Comparison of ENCODE assay signal across 10 mouse cellular contexts in genomic region chr6:145182044-145182443, GRCm38 (mm10). TPM values are rescaled to one million over a fixed set of nuclear protein-coding genes. Genes with fewer than 3 reads are reported as not detected.
DNase-seq lines count a peak whose midpoint lies in the region; ATAC-seq and TF ChIP-seq lines count a peak whose summit lies in the region.
"Had no signal": no experiment of that assay in that cellular context is flagged by ENCODE, and none has a peak within 500 bp of the region (broad histone marks: within the 10 kb centered on the region; RNA-seq: fewer than 3 reads in every experiment).

No protein-coding gene starts in this region.

- 75% methylated on average over 8 of the region's 8 CpGs for WGBS in hindbrain, postnatal 0 days
- WGBS in hindbrain, embryonic 14.5 days: 90% methylated on average over 8 of the region's 8 CpGs
- 21% methylated on average over 8 of the region's 8 CpGs for WGBS in heart, embryonic 14.5 days
- 76% methylated on average over 8 of the region's 8 CpGs for WGBS in forebrain, postnatal 0 days

- no peak overlapping the region for H3K27ac ChIP-seq in hindbrain, postnatal 0 days
- H3K27ac ChIP-seq in hindbrain, embryonic 14.5 days: no peak overlapping the region
- H3K27ac ChIP-seq in heart, embryonic 14.5 days (replicated peaks in 1 of 2; ENCODE audit: control insufficient read depth in 1 of 2, insufficient read depth in 1 of 2, low read depth in 2 of 2, low read length in 2 of 2): peak overlapping the region; percentile 20 to 52; a peak in 2 of 4 replicates
- no peak overlapping the region for H3K27ac ChIP-seq in forebrain, postnatal 0 days (ENCODE audit: low read depth, low read length)

- no peak overlapping the region for H3K9ac ChIP-seq in hindbrain, postnatal 0 days (replicated peaks; ENCODE audit: low read length)
- no peak overlapping the region for H3K9ac ChIP-seq in hindbrain, embryonic 14.5 days
- H3K9ac ChIP-seq in heart, embryonic 14.5 days (ENCODE audit: low read length): 0 out of 2 replicates have a peak overlapping the region, but pooled peaks have one; percentile 16
- no peak overlapping the region for H3K9ac ChIP-seq in forebrain, postnatal 0 days

- no peak overlapping the region for H3K4me2 ChIP-seq in hindbrain, postnatal 0 days (ENCODE audit: low read depth, low read length)
- H3K4me2 ChIP-seq in hindbrain, embryonic 14.5 days (replicated peaks): no peak overlapping the region
- H3K4me2 ChIP-seq in heart, embryonic 14.5 days (ENCODE audit: low read length): peak overlapping the region; percentile 36
- H3K4me2 ChIP-seq in forebrain, postnatal 0 days (ENCODE audit: low read depth): no peak overlapping the region

- DNase-seq in hindbrain, postnatal 0 days (ENCODE audit: low spot score): peak; percentile 25
- DNase-seq in hindbrain, embryonic 14.5 days (ENCODE audit: low spot score): no peak
- DNase-seq in adrenal gland, postnatal 14 days: peak; percentile 84
- DNase-seq in lung, postnatal 36 days: peak; percentile 62
- no peak for DNase-seq in forebrain, postnatal 0 days
- no peak for DNase-seq in right cerebral cortex, postnatal 10 days (ENCODE audit: low spot score in 2 of 2)
- DNase-seq in layer of hippocampus, adult 11-12 months (ENCODE audit: low spot score): no peak
- DNase-seq: left cerebral cortex, postnatal 4 days had no signal

- H3K27me3 ChIP-seq in hindbrain, postnatal 0 days (ENCODE audit: insufficient read depth, low read length): no peaks in the 10 kb centered on the region
- no peaks in the 10 kb centered on the region for H3K27me3 ChIP-seq in hindbrain, embryonic 14.5 days (ENCODE audit: control insufficient read depth, insufficient read depth, low read length)
- H3K27me3 ChIP-seq in heart, embryonic 14.5 days (ENCODE audit: control insufficient read depth, insufficient read depth, low read length): 0 out of 2 replicates have a peak, but pooled peaks cover 2% of the 10 kb centered on the region
- no peaks in the 10 kb centered on the region for H3K27me3 ChIP-seq in forebrain, postnatal 0 days (ENCODE audit: insufficient read depth, low read length)

- H3K4me1 ChIP-seq in hindbrain, postnatal 0 days (ENCODE audit: insufficient read depth, low read length): no peaks in the 10 kb centered on the region
- H3K4me1 ChIP-seq in hindbrain, embryonic 14.5 days (replicated peaks; ENCODE audit: control insufficient read depth, insufficient read depth, low read length): no peaks in the 10 kb centered on the region
- H3K4me1 ChIP-seq in heart, embryonic 14.5 days (ENCODE audit: control insufficient read depth in 2 of 2, insufficient read depth in 2 of 2, low read length in 2 of 2): peaks cover 8 to 9% of the 10 kb centered on the region in 2 experiments; a peak in 3 of 4 replicates
- H3K4me1 ChIP-seq in forebrain, postnatal 0 days (ENCODE audit: insufficient read depth): no peaks in the 10 kb centered on the region

- H3K36me3 ChIP-seq in hindbrain, postnatal 0 days (ENCODE audit: insufficient read depth, low read length): no peaks in the 10 kb centered on the region
- no peaks in the 10 kb centered on the region for H3K36me3 ChIP-seq in hindbrain, embryonic 14.5 days (replicated peaks; ENCODE audit: control insufficient read depth, insufficient read depth)
- H3K36me3 ChIP-seq in heart, embryonic 14.5 days (ENCODE audit: control insufficient read depth, insufficient read depth, low read length): no peaks in the 10 kb centered on the region
- no peaks in the 10 kb centered on the region for H3K36me3 ChIP-seq in forebrain, postnatal 0 days (ENCODE audit: insufficient read depth)

- H3K4me3 ChIP-seq in hindbrain, postnatal 0 days (ENCODE audit: low read length): no peak overlapping the region
- no peak overlapping the region for H3K4me3 ChIP-seq in hindbrain, embryonic 14.5 days (replicated peaks; ENCODE audit: low read length)
- peak overlapping the region in 1 of 2 experiments; percentile 5; a peak in 1 of 4 replicates for H3K4me3 ChIP-seq in heart, embryonic 14.5 days (ENCODE audit: control insufficient read depth in 1 of 2, insufficient read depth in 1 of 2, low read depth in 1 of 2, low read length in 2 of 2)
- H3K4me3 ChIP-seq in forebrain, postnatal 0 days (ENCODE audit: low read depth, low read length): no peak overlapping the region

- no peak for ATAC-seq in hindbrain, postnatal 0 days
- no peak for ATAC-seq in hindbrain, embryonic 14.5 days (ENCODE audit: low FRiP score)
- ATAC-seq in heart, embryonic 14.5 days (ENCODE audit: insufficient number of reproducible peaks, insufficient read depth, low FRiP score, low read depth): peak; percentile 70
- ATAC-seq in forebrain, postnatal 0 days: no peak
- ATAC-seq: intestine, postnatal 0 days had no signal

- H3K9me3 ChIP-seq in hindbrain, postnatal 0 days (ENCODE audit: low read length): no peaks in the 10 kb centered on the region
- no peaks in the 10 kb centered on the region for H3K9me3 ChIP-seq in hindbrain, embryonic 14.5 days (ENCODE audit: control insufficient read depth, low read length)
- H3K9me3 ChIP-seq in heart, embryonic 14.5 days (ENCODE audit: control insufficient read depth, low read length): no peaks in the 10 kb centered on the region
- H3K9me3 ChIP-seq in forebrain, postnatal 0 days (ENCODE audit: low read length): no peaks in the 10 kb centered on the region

- TF ChIP-seq CTCF in hindbrain, postnatal 0 days (IDR thresholded peaks at IDR 0.05; ENCODE audit: low read depth): no peak
- TF ChIP-seq CTCF in forebrain, postnatal 0 days (IDR thresholded peaks at IDR 0.05; ENCODE audit: low read depth): no peak

RNA-seq across cellular contexts. Expression of gene Casc1, which starts 28.8 kb away (rescaled TPM):
- total RNA-seq in hindbrain, postnatal 0 days (2014; rRNA removed): 1.5 and 1.7 TPM in 2 replicates
- polyA plus RNA-seq in hindbrain, postnatal 0 days (2015; fragmentation: Nextera tagmentation; extraction: Ambion mirVana): 0.80 and 1.2 TPM in 2 replicates
- 1.3 and 1.4 TPM in 2 replicates for polyA plus RNA-seq in hindbrain, embryonic 14.5 days (2014; fragmentation: Nextera tagmentation; extraction: Ambion mirVana)
- 0.53 and 0.63 TPM in 2 replicates for total RNA-seq in adrenal gland, postnatal 14 days (2021)
- polyA plus RNA-seq in heart, embryonic 14.5 days (2014; fragmentation: Nextera tagmentation; extraction: Ambion mirVana): 0.14 and 0.62 TPM in 2 replicates
- total RNA-seq in forebrain, postnatal 0 days (2014; rRNA removed): 1.5 TPM in 2 replicates
- polyA plus RNA-seq in forebrain, postnatal 0 days (2015; fragmentation: Nextera tagmentation; extraction: Ambion mirVana): 0.96 and 1.5 TPM in 2 replicates

RNA-seq across cellular contexts. Expression of gene Etfrf1, which starts 28.9 kb away (rescaled TPM):
- total RNA-seq in hindbrain, postnatal 0 days (2014; rRNA removed): 10.9 and 11.8 TPM in 2 replicates
- 33.5 and 36.3 TPM in 2 replicates for polyA plus RNA-seq in hindbrain, postnatal 0 days (2015; fragmentation: Nextera tagmentation; extraction: Ambion mirVana)
- 27.6 and 29.7 TPM in 2 replicates for polyA plus RNA-seq in hindbrain, embryonic 14.5 days (2014; fragmentation: Nextera tagmentation; extraction: Ambion mirVana)
- total RNA-seq in adrenal gland, postnatal 14 days (2021): 149 and 152 TPM in 2 replicates
- polyA plus RNA-seq in heart, embryonic 14.5 days (2014; fragmentation: Nextera tagmentation; extraction: Ambion mirVana): 64.8 and 67.6 TPM in 2 replicates
- total RNA-seq in forebrain, postnatal 0 days (2014; rRNA removed): 18.2 and 18.9 TPM in 2 replicates
- polyA plus RNA-seq in forebrain, postnatal 0 days (2015; fragmentation: Nextera tagmentation; extraction: Ambion mirVana): 19.6 and 26.7 TPM in 2 replicates

Comparison
In these comparisons a context has a peak if more than half of its experiments do, and no peak if none do; other contexts are left out.
1. DNase-seq: peak in hindbrain, postnatal 0 days (single experiment), adrenal gland, postnatal 14 days (single experiment) and lung, postnatal 36 days (single experiment); none in hindbrain, embryonic 14.5 days (single experiment), forebrain, postnatal 0 days (single experiment), right cerebral cortex, postnatal 10 days (0 of 2) and layer of hippocampus, adult 11-12 months (single experiment).
2. H3K27ac ChIP-seq: peak in heart, embryonic 14.5 days (2 of 2); none in hindbrain, postnatal 0 days (single experiment), hindbrain, embryonic 14.5 days (single experiment) and forebrain, postnatal 0 days (single experiment).